Mouse (Mus musculus): ENCODE measurements around the gene Slc18b1. TPM values are rescaled to one million over a fixed set of nuclear protein-coding genes. Genes with fewer than 3 reads are reported as not detected.

Slc18b1 gene
- polyA plus RNA-seq, 1 experiment, result 18.1 TPM

DNA sequence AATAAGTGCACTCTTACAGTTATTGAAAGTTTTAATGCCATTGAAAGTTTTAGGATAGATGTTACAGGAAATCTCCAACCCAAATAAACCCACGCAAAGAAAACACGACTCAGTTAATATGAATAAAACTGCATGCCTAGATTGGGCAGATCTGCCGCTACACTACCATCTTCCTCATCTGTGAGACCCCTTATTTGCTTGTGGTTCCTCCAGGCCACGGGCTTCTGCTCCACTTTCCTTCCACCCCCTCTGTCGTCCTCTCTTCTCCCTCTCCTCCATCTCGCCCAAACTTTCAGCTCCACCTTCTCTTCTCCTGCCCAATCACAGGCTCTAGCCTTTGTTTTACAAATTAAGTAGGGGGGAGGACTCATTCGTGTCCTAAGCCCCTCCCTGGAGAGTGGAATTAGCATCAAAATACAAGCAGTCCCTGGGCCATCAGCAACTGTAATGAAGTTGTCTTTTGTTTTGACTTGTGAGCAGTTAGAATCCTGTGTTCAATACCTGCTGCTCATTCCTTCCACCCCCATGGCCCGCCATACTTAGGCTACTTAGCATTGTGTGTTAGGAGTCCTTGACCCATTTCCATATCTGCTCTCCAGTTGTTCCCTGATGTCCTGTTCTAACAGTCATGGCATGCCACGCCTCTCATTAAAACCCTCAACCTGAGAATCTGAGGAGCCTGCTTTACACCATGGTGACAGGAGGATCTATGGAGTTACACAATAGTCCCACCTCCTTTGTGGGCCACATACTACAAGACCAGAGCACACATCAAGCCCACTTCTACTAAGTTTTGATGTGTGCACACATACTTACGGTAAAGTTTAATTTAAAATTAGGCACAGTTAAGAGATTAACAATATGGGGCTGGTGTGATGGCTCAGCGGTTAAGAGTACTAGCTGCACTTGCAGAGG is 16.3 kb downstream of the Slc18b1 start:
- H3K4me3 ChIP-seq (replicated peaks; ENCODE audit: insufficient read depth, low read depth, low read length), result no peak overlapping the region
- no peak overlapping the region for H3K27ac ChIP-seq (ENCODE audit: insufficient read depth, low read length)

GRCm38 (mm10) chr10:23815168-23815567 is 18.4 kb downstream of the Slc18b1 start:
- Histone ChIP-seq H3K27ac (ENCODE audit: insufficient read depth, low read length) (no peak overlapping the region), H3K27me3 (ENCODE audit: control insufficient read depth, insufficient read depth, low read length) (no peaks in the 10 kb centered on the region), H3K4me1 (ENCODE audit: control insufficient read depth, insufficient read depth, low read length) (no peaks in the 10 kb centered on the region), H3K4me3 (replicated peaks; ENCODE audit: insufficient read depth, low read depth, low read length) (no peak overlapping the region)
- peak; percentile 49 to 69 for DNase-seq
- 54% methylated on average over 1 of the region's 1 CpGs for WGBS
- TF ChIP-seq CTCF (IDR thresholded peaks at IDR 0.05; ENCODE audit: borderline replicate concordance, insufficient read depth, low read depth, low read length) (0 out of 2 replicates have a peak, but pooled peaks have one; percentile 23), POLR2A (IDR thresholded peaks at IDR 0.05; ENCODE audit: borderline replicate concordance, insufficient read depth, low read length) (no peak)

More for the DNA sequence above, 16.3 kb downstream of the Slc18b1 start:
- H3K27me3 ChIP-seq (ENCODE audit: control insufficient read depth, insufficient read depth, low read length), result no peaks in the 10 kb centered on the region
- TF ChIP-seq POLR2A (IDR thresholded peaks at IDR 0.05; ENCODE audit: borderline replicate concordance, insufficient read depth, low read length), result no peak
- TF ChIP-seq CTCF (IDR thresholded peaks at IDR 0.05; ENCODE audit: borderline replicate concordance, insufficient read depth, low read depth, low read length), result no peak
- H3K4me1 ChIP-seq (ENCODE audit: control insufficient read depth, insufficient read depth, low read length), result no peaks in the 10 kb centered on the region
- DNase-seq, result no peak
- WGBS, result 60% methylated on average over 11 of the region's 11 CpGs

DNA sequence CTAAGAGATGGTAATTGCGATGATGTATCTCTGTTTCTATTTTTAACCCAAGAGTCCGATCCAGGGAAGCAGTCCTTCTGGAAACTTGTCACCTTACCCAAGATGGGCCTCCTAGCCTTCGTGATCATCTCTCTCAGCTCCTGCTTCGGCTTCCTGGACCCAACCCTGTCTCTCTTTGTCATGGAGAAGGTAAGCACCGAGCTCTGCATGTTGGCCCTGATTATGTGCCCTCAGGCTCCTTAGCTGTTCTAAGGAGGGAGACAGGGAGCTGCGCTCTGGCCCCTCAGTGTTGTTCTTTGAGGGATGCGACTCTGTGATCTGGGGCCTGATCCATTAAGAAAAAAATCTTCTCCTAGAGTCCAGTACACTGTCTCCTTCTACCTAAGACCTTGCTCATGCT is 19.5 kb downstream of the Slc18b1 start:
- no peak overlapping the region for H3K27ac ChIP-seq (ENCODE audit: insufficient read depth, low read length)
- 87% methylated on average over 7 of the region's 7 CpGs for WGBS

DNA sequence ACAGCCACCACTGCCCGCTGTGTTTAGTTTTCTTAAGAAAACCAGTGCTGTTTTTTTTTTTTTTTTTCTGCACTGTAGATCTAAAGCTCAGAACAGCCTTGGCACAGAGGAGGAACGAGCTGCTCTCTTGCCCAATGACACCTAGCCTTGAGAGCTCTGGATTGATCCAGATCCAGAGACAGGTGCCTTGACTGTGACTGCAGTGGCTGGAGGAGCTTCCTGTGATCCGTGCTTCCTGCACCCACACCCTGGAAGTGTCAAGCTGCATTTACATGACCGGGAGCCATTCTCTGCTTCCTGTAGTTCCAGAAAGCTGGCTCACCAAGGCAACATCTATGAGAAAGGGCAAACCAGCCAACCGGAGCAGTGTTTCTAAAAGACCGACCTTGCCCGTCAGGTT is 29.7 kb downstream of the Slc18b1 start:
- TF ChIP-seq POLR2A (IDR thresholded peaks at IDR 0.05; ENCODE audit: borderline replicate concordance, insufficient read depth, low read length), result no peak
- TF ChIP-seq CTCF (IDR thresholded peaks at IDR 0.05; ENCODE audit: borderline replicate concordance, insufficient read depth, low read depth, low read length), result no peak
- Histone ChIP-seq H3K4me1 (ENCODE audit: control insufficient read depth, insufficient read depth, low read length) (no peaks in the 10 kb centered on the region), H3K27ac (ENCODE audit: insufficient read depth, low read length) (no peak overlapping the region), H3K27me3 (ENCODE audit: control insufficient read depth, insufficient read depth, low read length) (no peaks in the 10 kb centered on the region), H3K4me3 (replicated peaks; ENCODE audit: insufficient read depth, low read depth, low read length) (no peak overlapping the region)
- no peak for DNase-seq
- 89% methylated on average over 7 of the region's 7 CpGs for WGBS

More for the DNA sequence above, 19.5 kb downstream of the Slc18b1 start:
- no peak overlapping the region for H3K4me3 ChIP-seq (replicated peaks; ENCODE audit: insufficient read depth, low read depth, low read length)
- H3K27me3 ChIP-seq (ENCODE audit: control insufficient read depth, insufficient read depth, low read length), result no peaks in the 10 kb centered on the region
- no peak for DNase-seq
- TF ChIP-seq POLR2A (IDR thresholded peaks at IDR 0.05; ENCODE audit: borderline replicate concordance, insufficient read depth, low read length) (no peak), CTCF (IDR thresholded peaks at IDR 0.05; ENCODE audit: borderline replicate concordance, insufficient read depth, low read depth, low read length) (no peak)
- no peaks in the 10 kb centered on the region for H3K4me1 ChIP-seq (ENCODE audit: control insufficient read depth, insufficient read depth, low read length)

GRCm38 (mm10) chr10:23836003-23836964 is 39.5 kb downstream of the Slc18b1 start:
- no peak for DNase-seq
- Histone ChIP-seq H3K27ac (ENCODE audit: insufficient read depth, low read length) (no peak overlapping the region), H3K4me1 (ENCODE audit: control insufficient read depth, insufficient read depth, low read length) (no peaks in the 10 kb centered on the region), H3K4me3 (replicated peaks; ENCODE audit: insufficient read depth, low read depth, low read length) (no peak overlapping the region), H3K27me3 (ENCODE audit: control insufficient read depth, insufficient read depth, low read length) (no peaks in the 10 kb centered on the region)
- 83% methylated on average over 9 of the region's 9 CpGs for WGBS
- TF ChIP-seq POLR2A (IDR thresholded peaks at IDR 0.05; ENCODE audit: borderline replicate concordance, insufficient read depth, low read length) (no peak), CTCF (IDR thresholded peaks at IDR 0.05; ENCODE audit: borderline replicate concordance, insufficient read depth, low read depth, low read length) (no peak)

DNA sequence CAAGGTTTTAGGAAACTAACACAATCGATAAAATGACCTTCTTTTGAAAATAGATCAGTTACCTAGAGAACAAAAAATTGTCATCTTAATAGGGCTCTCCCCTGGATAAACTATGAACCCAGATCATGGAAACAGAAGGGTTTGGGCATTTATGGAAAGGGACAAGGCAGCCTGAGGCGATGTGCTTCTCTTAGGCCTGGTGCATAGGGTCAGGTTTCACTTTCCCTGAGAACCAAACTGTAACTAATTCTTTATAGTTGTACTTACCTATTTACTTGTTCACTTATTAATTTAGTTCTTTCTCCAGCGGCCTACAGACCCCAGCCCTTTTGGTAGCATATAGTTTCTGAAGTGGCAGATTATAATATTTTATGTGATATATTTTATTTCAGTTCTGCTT is 40.3 kb downstream of the Slc18b1 start:
- Histone ChIP-seq H3K27me3 (ENCODE audit: control insufficient read depth, insufficient read depth, low read length) (no peaks in the 10 kb centered on the region), H3K4me1 (ENCODE audit: control insufficient read depth, insufficient read depth, low read length) (no peaks in the 10 kb centered on the region), H3K4me3 (replicated peaks; ENCODE audit: insufficient read depth, low read depth, low read length) (no peak overlapping the region), H3K27ac (ENCODE audit: insufficient read depth, low read length) (no peak overlapping the region)
- no peak for DNase-seq
- TF ChIP-seq POLR2A (IDR thresholded peaks at IDR 0.05; ENCODE audit: borderline replicate concordance, insufficient read depth, low read length) (no peak), CTCF (IDR thresholded peaks at IDR 0.05; ENCODE audit: borderline replicate concordance, insufficient read depth, low read depth, low read length) (no peak)
- WGBS, result 85% methylated on average over 3 of the region's 3 CpGs

GRCm38 (mm10) chr10:23838910-23839309 is 42.1 kb downstream of the Slc18b1 start:
- no peak for DNase-seq
- Histone ChIP-seq H3K27ac (ENCODE audit: insufficient read depth, low read length) (no peak overlapping the region), H3K27me3 (ENCODE audit: control insufficient read depth, insufficient read depth, low read length) (no peaks in the 10 kb centered on the region), H3K4me3 (replicated peaks; ENCODE audit: insufficient read depth, low read depth, low read length) (no peak overlapping the region), H3K4me1 (ENCODE audit: control insufficient read depth, insufficient read depth, low read length) (no peaks in the 10 kb centered on the region)
- WGBS, result 98% methylated on average over 3 of the region's 3 CpGs
- no peak for TF ChIP-seq CTCF (IDR thresholded peaks at IDR 0.05; ENCODE audit: borderline replicate concordance, insufficient read depth, low read depth, low read length)
- no peak for TF ChIP-seq POLR2A (IDR thresholded peaks at IDR 0.05; ENCODE audit: borderline replicate concordance, insufficient read depth, low read length)

All from cerebellum, adult 2 months (tissue).